In genomic region chr15:77153625-77154024, GRCm38 (mm10) we compare ENCODE assay signal across 8 mouse cellular contexts.
DNase-seq lines count a peak whose midpoint lies in the region; ATAC-seq and TF ChIP-seq lines count a peak whose summit lies in the region.

No protein-coding gene starts in this region.

- H3K27me3 ChIP-seq in E14TG2a.4 (ENCODE audit: insufficient read depth, low read length): no peaks in the 10 kb centered on the region
- no peaks in the 10 kb centered on the region for H3K27me3 ChIP-seq in heart, embryonic 13.5 days (replicated peaks)
- H3K27me3 ChIP-seq in liver, embryonic 11.5 days (replicated peaks; ENCODE audit: control insufficient read depth, insufficient read depth, low read length): no peaks in the 10 kb centered on the region; the same call in 1 of the 2 replicates
- no peaks in the 10 kb centered on the region for H3K27me3 ChIP-seq in neural tube, embryonic 12.5 days (replicated peaks)

- DNase-seq in kidney, postnatal 10 days: peak; percentile 89
- DNase-seq in liver, embryonic 11.5 days (ENCODE audit: low spot score): peak; percentile 65
- DNase-seq in urinary bladder, postnatal 36 days (ENCODE audit: low spot score in 2 of 2): peak; percentile 72 to 80

- under 1% methylated on average over 12 of the region's 12 CpGs for WGBS in heart, embryonic 13.5 days
- WGBS in liver, embryonic 11.5 days: 6% methylated on average over 12 of the region's 12 CpGs
- WGBS in neural tube, embryonic 12.5 days: under 1% methylated on average over 12 of the region's 12 CpGs

- peak; percentile 75 for ATAC-seq in heart, embryonic 13.5 days (ENCODE audit: extremely low read depth, insufficient number of reproducible peaks, low FRiP score, low TSS enrichment)
- peak; percentile 80 for ATAC-seq in liver, embryonic 11.5 days (replicated peaks; ENCODE audit: low FRiP score)
- ATAC-seq in neural tube, embryonic 12.5 days (ENCODE audit: low FRiP score, low read depth): peak; percentile 96

- no peak overlapping the region for H3K27ac ChIP-seq in bone marrow macrophage, adult 2 months (ENCODE audit: insufficient read depth, low read depth, low read length)
- H3K27ac ChIP-seq in embryonic fibroblast, embryonic 13.5 days (ENCODE audit: insufficient read depth, low read length): peak overlapping the region; percentile 97
- peak overlapping the region; percentile 96 for H3K27ac ChIP-seq in heart, embryonic 13.5 days (replicated peaks)
- peak overlapping the region; percentile 78 for H3K27ac ChIP-seq in liver, embryonic 11.5 days (ENCODE audit: low read depth, low read length)
- peak overlapping the region; percentile 84 for H3K27ac ChIP-seq in neural tube, embryonic 12.5 days

- peaks cover 72% of the 10 kb centered on the region for H3K4me1 ChIP-seq in E14TG2a.4 (replicated peaks; ENCODE audit: low read depth, low read length)
- peaks cover 7% of the 10 kb centered on the region for H3K4me1 ChIP-seq in bone marrow macrophage, adult 2 months (ENCODE audit: control insufficient read depth, insufficient read depth, low read length)
- H3K4me1 ChIP-seq in embryonic fibroblast, embryonic 13.5 days (ENCODE audit: control insufficient read depth, insufficient read depth, low read length): peaks cover 23% of the 10 kb centered on the region
- H3K4me1 ChIP-seq in heart, embryonic 13.5 days: peaks cover 64% of the 10 kb centered on the region
- H3K4me1 ChIP-seq in liver, embryonic 11.5 days (replicated peaks; ENCODE audit: control insufficient read depth, insufficient read depth, low read length): peaks cover 22% of the 10 kb centered on the region
- H3K4me1 ChIP-seq in neural tube, embryonic 12.5 days: peaks cover 48% of the 10 kb centered on the region

- peaks cover 23% of the 10 kb centered on the region for H3K36me3 ChIP-seq in E14TG2a.4 (ENCODE audit: insufficient read depth, low read length)
- peaks cover 6% of the 10 kb centered on the region; the same call in 1 of the 2 replicates for H3K36me3 ChIP-seq in heart, embryonic 13.5 days
- H3K36me3 ChIP-seq in liver, embryonic 11.5 days (ENCODE audit: control insufficient read depth, insufficient read depth, low read length): no peaks in the 10 kb centered on the region
- no peaks in the 10 kb centered on the region for H3K36me3 ChIP-seq in neural tube, embryonic 12.5 days

- H3K9me3 ChIP-seq in E14TG2a.4 (ENCODE audit: low read length): no peaks in the 10 kb centered on the region
- H3K9me3 ChIP-seq in heart, embryonic 13.5 days: no peaks in the 10 kb centered on the region
- H3K9me3 ChIP-seq in liver, embryonic 11.5 days (ENCODE audit: control insufficient read depth, low read length): no peaks in the 10 kb centered on the region
- no peaks in the 10 kb centered on the region for H3K9me3 ChIP-seq in neural tube, embryonic 12.5 days

- peak overlapping the region; percentile 82 for H3K4me2 ChIP-seq in heart, embryonic 13.5 days
- peak overlapping the region; percentile 69 for H3K4me2 ChIP-seq in liver, embryonic 11.5 days
- H3K4me2 ChIP-seq in neural tube, embryonic 12.5 days (replicated peaks): peak overlapping the region; percentile 76

- H3K9ac ChIP-seq in heart, embryonic 13.5 days: peak overlapping the region; percentile 93
- peak overlapping the region; percentile 61 for H3K9ac ChIP-seq in liver, embryonic 11.5 days (ENCODE audit: low read depth, low read length)
- peak overlapping the region; percentile 88 for H3K9ac ChIP-seq in neural tube, embryonic 12.5 days

- TF ChIP-seq CTCF in E14TG2a.4 (conservative IDR thresholded peaks at IDR 0.05; ENCODE audit: low read length): no peak
- no peak for TF ChIP-seq CTCF in bone marrow macrophage, adult 2 months (IDR thresholded peaks at IDR 0.05; ENCODE audit: low read depth, low read length)
- TF ChIP-seq CTCF in embryonic fibroblast, embryonic 13.5 days (IDR thresholded peaks at IDR 0.05; ENCODE audit: borderline replicate concordance, insufficient read depth, low read length): no peak

- peak overlapping the region; percentile 79 for H3K4me3 ChIP-seq in E14TG2a.4 (replicated peaks; ENCODE audit: low read length)
- H3K4me3 ChIP-seq in bone marrow macrophage, adult 2 months (ENCODE audit: insufficient read depth, low read length): peak overlapping the region; percentile 44; the same call in 1 of the 2 replicates
- H3K4me3 ChIP-seq in embryonic fibroblast, embryonic 13.5 days (ENCODE audit: insufficient read depth, low read length): peak overlapping the region; percentile 98
- H3K4me3 ChIP-seq in heart, embryonic 13.5 days: peak overlapping the region; percentile 79
- peak overlapping the region; percentile 55 for H3K4me3 ChIP-seq in liver, embryonic 11.5 days (ENCODE audit: low read depth, low read length)
- H3K4me3 ChIP-seq in neural tube, embryonic 12.5 days: peak overlapping the region; percentile 61

- TF ChIP-seq POLR2A in bone marrow macrophage, adult 2 months (IDR thresholded peaks at IDR 0.05; ENCODE audit: borderline replicate concordance, low read depth, low read length): no peak
- TF ChIP-seq POLR2A in embryonic fibroblast, embryonic 13.5 days (IDR thresholded peaks at IDR 0.05; ENCODE audit: low read depth, low read length): peak; percentile 74

Comparison
In these comparisons a context has a peak if more than half of its experiments do, and no peak if none do; other contexts are left out.
1. H3K4me3 ChIP-seq: peak in every context shown above with its lines; median percentile 98 in embryonic fibroblast, embryonic 13.5 days; 79 in E14TG2a.4; 79 in heart, embryonic 13.5 days; 61 in neural tube, embryonic 12.5 days; 55 in liver, embryonic 11.5 days; 44 in bone marrow macrophage, adult 2 months.